Mouse (Mus musculus) spleen, adult 2 months (tissue): ENCODE results near the gene Tex22.

ENCODE experiments used
- CTCF ChIP-seq: fragments of 200-500 bp; IDR thresholded peaks from 2 replicates; pipeline ENCODE4 v1.5.1; 2011; ENCODE audit warnings: mild to moderate bottlenecking, inconsistent platforms; ENCODE audit not compliant: insufficient read depth, insufficient read length, insufficient replicate concordance; ENCODE audit errors: extremely low read depth
- POLR2A ChIP-seq: fragments of 200-500 bp; IDR thresholded peaks from 2 replicates; pipeline ENCODE4 v1.6.1; 2011; ENCODE audit warnings: low read depth, low read length, inconsistent platforms

DNA sequence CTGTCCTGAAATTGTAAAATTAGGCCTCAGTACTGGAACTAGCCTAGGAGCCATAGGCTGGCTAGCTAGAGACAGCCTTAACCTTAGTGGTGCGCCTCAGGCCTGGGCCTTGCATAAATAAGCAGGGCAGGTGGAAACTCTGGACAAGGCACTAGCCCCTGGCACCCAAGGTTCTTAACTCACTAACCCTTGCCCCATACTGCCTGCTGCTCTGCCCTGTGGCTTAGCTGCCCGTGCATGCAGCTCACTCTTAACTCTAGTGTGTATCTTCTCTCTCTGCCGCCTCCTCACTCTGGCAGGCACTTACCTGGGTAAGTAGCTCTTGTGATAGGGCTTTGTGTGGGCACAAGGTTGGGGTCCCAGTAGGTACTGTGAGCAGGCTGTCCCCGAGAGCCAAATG, 60.2 kb downstream of the Tex22 start:
- no peak for TF ChIP-seq CTCF
- no peak for TF ChIP-seq POLR2A
